Mouse (Mus musculus) thymus, postnatal 0 days (tissue): Measurements from ENCODE around the gene Cd38. TPM values are rescaled to one million over a fixed set of nuclear protein-coding genes. Genes with fewer than 3 reads are reported as not detected.

Source experiments
- DNase-seq: peaks from one replicate; pipeline ENCODE4 v3.0.0-alpha.2; 2015; ENCODE audit warnings: low spot score
- polyA plus RNA-seq: library from polyadenylated mRNA; unstranded; fragments of >200 nt; fragmentation: Nextera tagmentation; extraction: Ambion mirVana; gene quantifications from 2 replicates; pipeline ENCODE4 v1.2.1, GENCODE M21; 2015

Cd38 gene
- polyA plus RNA-seq, 1 experiment from 2014 or later, result 4.6 TPM

DNA sequence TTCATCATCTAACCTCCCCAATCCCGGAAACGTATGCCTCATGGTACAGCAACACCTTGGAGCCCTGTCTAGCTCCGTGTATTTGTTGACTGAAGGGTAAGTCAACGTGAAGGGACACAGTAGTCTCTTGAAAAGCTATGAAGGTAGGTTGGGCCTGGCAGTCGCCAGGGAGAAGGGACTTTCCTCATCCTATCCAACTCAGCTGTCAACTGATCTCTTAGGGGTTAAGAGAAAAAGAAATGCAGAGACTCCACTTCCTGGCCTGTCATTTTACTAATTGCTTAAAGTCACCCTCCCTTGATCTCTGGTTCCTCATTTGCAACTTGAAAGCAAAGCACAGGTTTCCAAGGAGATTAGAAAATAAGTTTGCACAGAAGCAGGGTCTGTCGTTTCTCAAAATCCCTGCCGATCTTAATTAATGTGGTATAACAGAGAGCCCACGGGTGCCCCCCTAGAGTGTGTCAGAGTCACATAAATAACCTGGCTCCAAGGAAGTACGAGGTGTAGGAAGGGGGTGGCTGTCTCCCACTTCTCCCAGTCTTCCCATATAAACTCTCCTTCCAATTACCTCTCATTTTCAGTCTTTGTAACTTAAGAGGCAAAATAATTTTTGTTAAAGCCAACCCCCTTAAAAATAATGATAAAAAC, 79.1 kb downstream of the Cd38 start:
- DNase-seq, result peak; percentile 37

DNA sequence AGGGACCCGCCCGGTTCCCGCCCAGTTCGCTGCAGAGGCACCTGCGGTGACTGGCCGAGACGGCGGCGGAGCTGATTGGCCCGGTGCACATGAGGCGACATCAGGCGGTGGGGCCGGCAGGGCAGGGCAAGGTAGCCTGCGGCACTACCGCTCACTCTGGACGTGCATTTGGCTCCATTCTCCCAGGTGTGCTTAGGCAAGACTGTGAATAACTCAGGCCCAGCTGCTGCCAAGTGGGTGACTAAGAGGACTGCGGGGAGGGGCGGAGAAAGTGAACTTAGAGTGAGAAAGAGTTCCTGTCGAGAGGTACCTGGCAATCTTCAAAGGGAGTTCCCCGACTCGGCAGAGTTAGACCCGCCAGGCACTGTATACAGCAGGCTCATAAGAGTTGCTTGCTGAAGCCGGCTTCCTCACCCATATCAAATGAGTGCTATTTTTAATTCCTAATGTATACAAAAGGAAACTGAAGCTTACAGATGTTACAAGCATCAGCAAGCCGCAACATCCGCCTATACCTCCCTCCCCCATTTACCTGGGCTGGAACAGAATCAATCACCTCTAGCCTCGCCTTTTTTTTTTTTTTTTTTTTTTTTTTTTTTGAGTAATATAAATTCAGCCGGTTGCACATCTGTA, 79.9 kb downstream of the Cd38 start:
- DNase-seq, result peak; percentile 83

DNA sequence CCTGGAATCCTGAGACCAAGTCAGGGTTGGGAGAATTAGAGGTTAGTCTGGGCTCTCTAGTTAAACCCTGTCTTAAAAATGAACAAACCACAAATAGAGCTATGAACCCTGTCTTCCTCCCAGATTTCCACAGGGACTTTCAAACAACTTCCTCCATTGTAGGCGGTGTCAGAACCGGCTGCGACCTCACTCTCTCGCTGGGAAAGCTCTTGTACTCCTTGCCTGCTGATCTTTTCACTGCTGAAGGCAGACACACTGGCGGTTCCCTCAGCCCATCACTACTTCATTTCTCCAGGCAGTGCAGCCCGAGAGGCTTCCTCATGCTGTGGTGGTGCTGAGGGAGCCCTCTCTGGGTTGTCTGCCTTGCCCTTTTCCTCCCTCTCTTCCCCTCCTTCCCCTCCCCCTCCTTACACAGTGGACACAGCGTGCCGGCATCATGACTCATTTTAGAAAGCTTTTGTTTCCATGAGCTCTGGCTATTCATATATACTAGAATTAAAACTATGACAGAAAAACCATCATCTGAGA, 80.5 kb downstream of the Cd38 start:
- no peak for DNase-seq

DNA sequence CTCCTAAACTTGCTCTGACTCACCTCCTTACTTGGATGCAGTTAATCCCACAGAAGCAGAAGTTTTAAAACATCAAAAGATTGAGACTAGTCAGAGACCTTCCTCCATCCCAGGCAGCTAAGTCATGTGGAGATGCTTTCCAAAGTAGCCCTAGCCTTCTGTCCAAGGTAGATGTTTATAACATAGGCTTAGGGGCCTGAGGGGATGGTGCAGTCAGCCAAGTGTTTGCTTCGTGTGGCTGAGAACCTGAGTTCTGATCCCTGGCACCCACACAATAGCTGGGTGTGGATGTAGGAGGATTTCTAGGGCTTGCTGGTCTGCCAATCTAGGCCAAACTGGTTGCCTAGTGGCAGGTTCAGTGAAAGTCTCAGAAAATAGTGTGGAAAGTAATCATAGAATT, 84.9 kb downstream of the Cd38 start:
- DNase-seq, result no peak

DNA sequence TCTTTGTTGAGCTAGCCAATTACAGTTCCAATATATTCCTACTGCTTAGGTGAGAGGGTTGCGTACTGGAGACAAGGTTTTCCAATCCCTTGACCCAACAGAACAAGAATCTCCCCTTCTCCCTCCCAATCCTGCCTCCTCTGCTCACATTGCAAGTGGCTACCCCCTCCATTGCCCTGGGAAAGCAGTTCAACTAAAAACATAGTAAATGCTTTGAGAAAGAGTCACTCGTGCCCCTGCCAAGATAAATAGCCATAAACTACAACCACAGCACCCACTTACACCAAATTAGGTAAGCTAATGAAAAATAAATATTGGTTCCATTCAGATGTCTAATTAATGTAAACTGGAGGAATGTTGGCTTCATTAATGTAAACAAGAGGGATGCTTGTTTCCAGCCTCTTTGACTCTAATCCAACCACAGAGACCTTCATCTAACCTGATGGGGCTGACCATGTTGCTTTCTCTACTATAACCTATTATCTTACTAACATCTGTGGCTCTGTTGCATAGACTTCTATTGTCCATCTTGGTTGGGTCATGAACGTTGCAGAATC, 91.6 kb downstream of the Cd38 start:
- DNase-seq, result no peak

DNA sequence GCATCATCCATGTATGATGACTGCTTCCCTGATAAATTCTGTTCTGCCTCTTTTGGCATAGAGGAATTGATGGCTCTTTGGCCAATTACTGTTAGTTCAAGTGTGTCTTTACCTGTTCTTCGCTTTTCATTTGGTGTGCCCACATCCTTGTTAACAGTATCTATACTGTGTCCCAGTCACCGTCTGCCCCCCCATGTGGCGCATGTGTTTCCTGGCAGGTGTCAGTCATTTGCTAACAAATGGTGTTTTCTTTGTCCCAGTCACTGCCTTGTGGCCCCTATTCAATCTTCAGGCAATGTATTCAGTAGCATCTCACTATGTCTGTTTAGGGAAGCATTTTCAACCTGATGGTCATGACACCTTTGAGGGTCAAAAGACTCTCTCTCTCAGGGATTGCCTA, 92.7 kb downstream of the Cd38 start:
- peak; percentile 47 for DNase-seq

Other genes with a start within 250 kb of the Cd38 start
- gene Cc2d2a, start 206.2 kb upstream of the Cd38 start, polyA plus RNA-seq, result 1.4 and 1.8 TPM in 2 replicates
- gene Bst1, start 49.7 kb upstream of the Cd38 start, polyA plus RNA-seq, result 7.2 and 7.4 TPM in 2 replicates
- gene Fbxl5, start 46.9 kb upstream of the Cd38 start, polyA plus RNA-seq, result 62.4 and 63.8 TPM in 2 replicates
- 0.53 and 0.73 TPM in 2 replicates for gene Gm7879, start 44.6 kb downstream of the Cd38 start, polyA plus RNA-seq
- gene Fgfbp1, start 113.2 kb downstream of the Cd38 start, polyA plus RNA-seq, result 5.0 and 7.2 TPM in 2 replicates
- 2.0 and 2.5 TPM in 2 replicates for gene Prom1, start 233.5 kb downstream of the Cd38 start, polyA plus RNA-seq